In genomic region chr9:22307156-22307919, GRCm38 (mm10) we compare ENCODE assay signal across 8 mouse cellular contexts. TPM values are rescaled to one million over a fixed set of nuclear protein-coding genes. Genes with fewer than 3 reads are reported as not detected.
DNase-seq lines count a peak whose midpoint lies in the region; ATAC-seq lines count a peak whose summit lies in the region.

Gene Zfp810 (minus strand): TSS chr9:22307648.

- no peaks in the 10 kb centered on the region for H3K27me3 ChIP-seq in intestine, embryonic 14.5 days (replicated peaks; ENCODE audit: control insufficient read depth, insufficient read depth, low read length)

- DNase-seq in adrenal gland, adult 8-10 months = peak; percentile 92
- peak; percentile 94 for DNase-seq in embryo, embryonic 9.5 days (ENCODE audit: extremely low spot score)
- peak; percentile 76 to 80 for DNase-seq in gastrocnemius, postnatal 36 days
- DNase-seq in intestine, embryonic 14.5 days (ENCODE audit: low spot score) = peak; percentile 95
- peak; percentile 96 to 97 for DNase-seq in left cerebral cortex, postnatal 10 days (ENCODE audit: extremely low spot score in 1 of 2, low spot score in 2 of 2)
- peak; percentile 98 to 99 for DNase-seq in right cerebral cortex, postnatal 10 days (ENCODE audit: low spot score in 2 of 2)
- peak; percentile 94 for DNase-seq in urinary bladder, postnatal 14 days (ENCODE audit: low spot score)

- H3K9ac ChIP-seq in intestine, embryonic 14.5 days (ENCODE audit: low read length) = peak within 1 kb of the TSS; percentile 87

- H3K4me1 ChIP-seq in intestine, embryonic 14.5 days (replicated peaks; ENCODE audit: control insufficient read depth, insufficient read depth, low read length) = peaks cover 7% of the 10 kb centered on the region

- peak within 1 kb of the TSS; percentile 60 for H3K4me3 ChIP-seq in intestine, embryonic 14.5 days (ENCODE audit: low read depth, low read length)

- intact Hi-C loops in gastrocnemius, postnatal 36 days (cut with DNase I) = no loop called here
- intact Hi-C loops in left cerebral cortex, postnatal 10 days (cut with DNase I) = no loop called here

- under 1% methylated on average over 56 of the region's 56 CpGs for WGBS in intestine, embryonic 14.5 days

- H3K27ac ChIP-seq in intestine, embryonic 14.5 days (ENCODE audit: low read depth) = peak within 1 kb of the TSS; percentile 66

- no peaks in the 10 kb centered on the region for H3K9me3 ChIP-seq in intestine, embryonic 14.5 days (ENCODE audit: control insufficient read depth, low read length)

- peak within 1 kb of the TSS; percentile 78 for H3K4me2 ChIP-seq in intestine, embryonic 14.5 days (ENCODE audit: low read length)

- H3K36me3 ChIP-seq in intestine, embryonic 14.5 days (ENCODE audit: control insufficient read depth, insufficient read depth, low read length) = peaks cover 30% of the 10 kb centered on the region

- peak; percentile 99 for ATAC-seq in intestine, embryonic 14.5 days (replicated peaks; ENCODE audit: low FRiP score, low TSS enrichment, low read depth)
- peak; percentile 99 for ATAC-seq in megakaryocyte progenitor cell, adult 5-6 weeks (replicated peaks; ENCODE audit: poor library complexity)

RNA-seq across cellular contexts. Expression of gene Zfp810, which starts in this region (rescaled TPM):
- total RNA-seq in adrenal gland, adult 8-10 months (2022) = 10 to 100 TPM in 3 of 4 experiments, 1 to 10 TPM in 1; 6.6 to 17.0 (median 13.7) TPM
- total RNA-seq in gastrocnemius, postnatal 36 days (2021) = under 1 TPM; 0.69 to 0.72 TPM
- 19.0 and 19.4 TPM in 2 replicates for polyA plus RNA-seq in intestine, embryonic 14.5 days (2014; fragmentation: Nextera tagmentation; extraction: Ambion mirVana)
- total RNA-seq in left cerebral cortex, postnatal 10 days (2021) = 10 to 100 TPM; 22.1 to 25.5 TPM
- total RNA-seq in megakaryocyte progenitor cell, adult 5-6 weeks (2015) = 10.2 and 10.9 TPM in 2 replicates
- total RNA-seq in megakaryocyte progenitor cell, adult 5-6 weeks (2017) = 14.7 and 15.1 TPM in 2 replicates

Comparison
In these comparisons a context has a peak if more than half of its experiments do, and no peak if none do; other contexts are left out.
1. Peak in every context shown above with its lines: DNase-seq, ATAC-seq, H3K4me3 ChIP-seq and H3K27ac ChIP-seq.
2. RNA of gene Zfp810 (total RNA-seq): 22.1 to 25.5 TPM in left cerebral cortex, postnatal 10 days, 6.6 to 17.0 TPM in adrenal gland, adult 8-10 months and 10.2 to 15.1 TPM in megakaryocyte progenitor cell, adult 5-6 weeks; 0.69 to 0.72 TPM in gastrocnemius, postnatal 36 days; every median in the first group is over 4 times any median in the second.
3. Peak in DNase-seq in gastrocnemius, postnatal 36 days; RNA of the gene not detected or under 1 TPM.